15 mouse cellular contexts compared by ENCODE assay signal in the genomic region with DNA sequence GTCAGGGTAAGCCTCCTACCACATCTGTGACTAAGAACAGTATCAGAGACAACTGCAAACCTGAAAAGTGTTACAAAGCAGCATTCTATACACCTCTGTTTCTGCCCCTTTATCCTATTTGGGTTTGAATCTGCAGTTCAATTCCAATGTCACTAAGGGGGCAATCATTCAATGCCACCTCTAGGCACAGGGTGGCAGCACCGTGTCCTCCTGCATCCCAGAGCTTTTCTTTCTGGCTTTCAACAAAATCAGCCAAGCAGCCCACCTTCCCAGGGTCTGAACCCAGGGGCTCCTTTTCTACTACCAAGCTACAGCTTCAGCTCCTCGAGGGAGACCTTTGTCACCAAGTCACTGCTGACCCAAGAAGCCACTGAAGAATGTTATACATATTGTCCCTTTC. TPM values are rescaled to one million over a fixed set of nuclear protein-coding genes. Genes with fewer than 3 reads are reported as not detected.
DNase-seq lines count a peak whose midpoint lies in the region; ATAC-seq and TF ChIP-seq lines count a peak whose summit lies in the region.
"Had no signal": no experiment of that assay in that cellular context is flagged by ENCODE, and none has a peak within 500 bp of the region (broad histone marks: within the 10 kb centered on the region; RNA-seq: fewer than 3 reads in every experiment).

No protein-coding gene starts in this region.

- H3K27ac ChIP-seq in kidney, embryonic 14.5 days (ENCODE audit: low read depth, low read length) = no peak overlapping the region
- H3K27ac ChIP-seq in midbrain, postnatal 0 days (ENCODE audit: low read depth, low read length) = no peak overlapping the region
- H3K27ac ChIP-seq in midbrain, embryonic 11.5 days (ENCODE audit: low read depth, low read length) = no peak overlapping the region
- H3K27ac ChIP-seq: forebrain, embryonic 15.5 days; heart, embryonic 13.5 days; limb, embryonic 12.5 days; liver, embryonic 15.5 days had no signal

- no peak overlapping the region for H3K9ac ChIP-seq in kidney, embryonic 14.5 days (ENCODE audit: low read depth, low read length)
- H3K9ac ChIP-seq in midbrain, postnatal 0 days (replicated peaks; ENCODE audit: low read length, poor library complexity, severe bottlenecking) = no peak overlapping the region
- no peak overlapping the region for H3K9ac ChIP-seq in midbrain, embryonic 11.5 days (ENCODE audit: low read length)
- H3K9ac ChIP-seq: forebrain, embryonic 15.5 days; heart, embryonic 13.5 days; limb, embryonic 12.5 days; liver, embryonic 15.5 days had no signal

- intact Hi-C loops in heart, postnatal 36 days (cut with DNase I) = no loop called here

- peak; percentile 7 for DNase-seq in embryo, embryonic 11 days
- DNase-seq in embryo, embryonic 10 days (ENCODE audit: low spot score) = no peak
- peak; percentile 19 to 25 for DNase-seq in kidney, postnatal 4 days
- DNase-seq in midbrain, postnatal 0 days (ENCODE audit: low spot score) = no peak
- DNase-seq in midbrain, embryonic 11.5 days (ENCODE audit: low spot score, missing footprints) = no peak
- no peak for DNase-seq in heart, postnatal 36 days
- DNase-seq in urinary bladder, postnatal 10 days (ENCODE audit: low spot score) = no peak
- DNase-seq: cerebellum, adult 18-20 months; gastrocnemius, postnatal 10 days; layer of hippocampus, postnatal 36 days had no signal

- H3K4me3 ChIP-seq in kidney, embryonic 14.5 days (ENCODE audit: low read length) = no peak overlapping the region
- no peak overlapping the region for H3K4me3 ChIP-seq in midbrain, postnatal 0 days (ENCODE audit: low read depth, low read length)
- no peak overlapping the region for H3K4me3 ChIP-seq in midbrain, embryonic 11.5 days (ENCODE audit: low read depth, low read length)
- H3K4me3 ChIP-seq: forebrain, embryonic 15.5 days; heart, embryonic 13.5 days; limb, embryonic 12.5 days; liver, embryonic 15.5 days had no signal

- H3K9me3 ChIP-seq in kidney, embryonic 14.5 days (ENCODE audit: control insufficient read depth, low read length) = no peaks in the 10 kb centered on the region
- no peaks in the 10 kb centered on the region for H3K9me3 ChIP-seq in midbrain, postnatal 0 days (ENCODE audit: low read length)
- no peaks in the 10 kb centered on the region for H3K9me3 ChIP-seq in midbrain, embryonic 11.5 days (ENCODE audit: control insufficient read depth, low read length)
- H3K9me3 ChIP-seq: forebrain, embryonic 15.5 days; heart, embryonic 13.5 days; limb, embryonic 12.5 days; liver, embryonic 15.5 days had no signal

- H3K36me3 ChIP-seq in kidney, embryonic 14.5 days (ENCODE audit: control insufficient read depth, insufficient read depth, low read length) = peaks cover 57% of the 10 kb centered on the region
- H3K36me3 ChIP-seq in midbrain, postnatal 0 days (ENCODE audit: insufficient read depth, low read length) = peaks cover 36% of the 10 kb centered on the region
- H3K36me3 ChIP-seq in midbrain, embryonic 11.5 days (ENCODE audit: control insufficient read depth, insufficient read depth, low read length) = peaks cover 2% of the 10 kb centered on the region; the same call in 1 of the 2 replicates

- H3K4me1 ChIP-seq in kidney, embryonic 14.5 days (ENCODE audit: control insufficient read depth, insufficient read depth, low read length) = no peaks in the 10 kb centered on the region
- H3K4me1 ChIP-seq in midbrain, postnatal 0 days (ENCODE audit: insufficient read depth, low read length) = no peaks in the 10 kb centered on the region
- no peaks in the 10 kb centered on the region for H3K4me1 ChIP-seq in midbrain, embryonic 11.5 days (ENCODE audit: control insufficient read depth, insufficient read depth, low read length)
- H3K4me1 ChIP-seq: forebrain, embryonic 15.5 days; heart, embryonic 13.5 days; limb, embryonic 12.5 days; liver, embryonic 15.5 days had no signal

- no peak overlapping the region for H3K4me2 ChIP-seq in kidney, embryonic 14.5 days (replicated peaks; ENCODE audit: low read depth, low read length)
- no peak overlapping the region for H3K4me2 ChIP-seq in midbrain, postnatal 0 days (ENCODE audit: low read depth, low read length, poor library complexity, severe bottlenecking)
- H3K4me2 ChIP-seq in midbrain, embryonic 11.5 days = no peak overlapping the region
- H3K4me2 ChIP-seq: forebrain, embryonic 15.5 days; heart, embryonic 13.5 days; limb, embryonic 12.5 days; liver, embryonic 15.5 days had no signal

- WGBS in kidney, embryonic 14.5 days = 58% methylated on average over 2 of the region's 2 CpGs
- 57% methylated on average over 2 of the region's 2 CpGs for WGBS in midbrain, postnatal 0 days
- whole genome bisulfite sequencing in midbrain, embryonic 11.5 days = 75% methylated on average over 2 of the region's 2 CpGs

- TF ChIP-seq CTCF in midbrain, postnatal 0 days (IDR thresholded peaks at IDR 0.05) = peak; percentile 61

- H3K27me3 ChIP-seq in kidney, embryonic 14.5 days (ENCODE audit: control insufficient read depth, insufficient read depth, low read length) = no peaks in the 10 kb centered on the region
- H3K27me3 ChIP-seq in midbrain, postnatal 0 days (ENCODE audit: insufficient read depth, low read length) = no peaks in the 10 kb centered on the region
- no peaks in the 10 kb centered on the region for H3K27me3 ChIP-seq in midbrain, embryonic 11.5 days (ENCODE audit: control insufficient read depth, insufficient read depth, low read length)
- H3K27me3 ChIP-seq: forebrain, embryonic 15.5 days; heart, embryonic 13.5 days; limb, embryonic 12.5 days; liver, embryonic 15.5 days had no signal

- ATAC-seq in kidney, embryonic 14.5 days (ENCODE audit: low FRiP score, low TSS enrichment) = no peak
- no peak for ATAC-seq in midbrain, postnatal 0 days (ENCODE audit: low FRiP score)
- ATAC-seq in midbrain, embryonic 11.5 days (ENCODE audit: low FRiP score) = no peak
- ATAC-seq: forebrain, embryonic 15.5 days had no signal

RNA-seq across cellular contexts. Expression of a gene that starts 16.6 kb away (rescaled TPM):
- polyA plus RNA-seq in kidney, embryonic 14.5 days (2014; fragmentation: Nextera tagmentation; extraction: Ambion mirVana) = 57.7 and 68.6 TPM in 2 replicates
- total RNA-seq in midbrain, postnatal 0 days (2014; rRNA removed) = 11.2 and 22.8 TPM in 2 replicates
- 44.9 and 45.1 TPM in 2 replicates for polyA plus RNA-seq in midbrain, postnatal 0 days (2015; fragmentation: Nextera tagmentation; extraction: Ambion mirVana)
- polyA plus RNA-seq in midbrain, embryonic 11.5 days (2014; fragmentation: Nextera tagmentation; extraction: Ambion mirVana) = 50.1 and 51.5 TPM in 2 replicates
- total RNA-seq in heart, postnatal 36 days (2021) = 10 to 100 TPM; 21.7 to 24.6 TPM

RNA-seq across cellular contexts. Expression of a gene that starts 35.9 kb away (rescaled TPM):
- 3.3 and 6.3 TPM in 2 replicates for polyA plus RNA-seq in kidney, embryonic 14.5 days (2014; fragmentation: Nextera tagmentation; extraction: Ambion mirVana)
- 4.4 and 4.8 TPM in 2 replicates for total RNA-seq in midbrain, postnatal 0 days (2014; rRNA removed)
- polyA plus RNA-seq in midbrain, postnatal 0 days (2015; fragmentation: Nextera tagmentation; extraction: Ambion mirVana) = 1.2 and 1.3 TPM in 2 replicates
- polyA plus RNA-seq in midbrain, embryonic 11.5 days (2014; fragmentation: Nextera tagmentation; extraction: Ambion mirVana) = 2.2 TPM in 2 replicates
- total RNA-seq in heart, postnatal 36 days (2021) = 1 to 10 TPM; 3.7 to 4.9 TPM

Comparison
In these comparisons a context has a peak if more than half of its experiments do, and no peak if none do; other contexts are left out.
1. DNase-seq: peak in embryo, embryonic 11 days (single experiment) and kidney, postnatal 4 days (2 of 2); none in embryo, embryonic 10 days (single experiment), midbrain, postnatal 0 days (single experiment), midbrain, embryonic 11.5 days (single experiment), heart, postnatal 36 days (0 of 2) and urinary bladder, postnatal 10 days (single experiment).